Mouse (Mus musculus): ENCODE results near the gene Cdc5l. TPM values are rescaled to one million over a fixed set of nuclear protein-coding genes. Genes with fewer than 3 reads are reported as not detected.
"Not testable (repeated sequence)": the region's sequence is repeated elsewhere in the genome, so short reads cannot be mapped to it uniquely, and the experiment has no call there.

Gene Cdc5l
- polyA plus RNA-seq, 1 experiment, result 14.3 TPM

GRCm38 (mm10) chr17:45447063-45447462, 13.5 kb upstream of the Cdc5l start:
- Histone ChIP-seq H3K4me3 (ENCODE audit: control insufficient read depth, insufficient read depth, low read length) (no peak overlapping the region), H3K27me3 (ENCODE audit: control insufficient read depth, insufficient read depth, low read length) (no peaks in the 10 kb centered on the region), H3K36me3 (ENCODE audit: control insufficient read depth, insufficient read depth, low read length) (no peaks in the 10 kb centered on the region), H3K4me1 (replicated peaks; ENCODE audit: control insufficient read depth, insufficient read depth, low read length) (no peaks in the 10 kb centered on the region), H3K27ac (ENCODE audit: control insufficient read depth, insufficient read depth, low read length) (no peak overlapping the region)
- WGBS, result 94% methylated on average over 2 of the region's 2 CpGs
- no peak for DNase-seq
- no peak for TF ChIP-seq CTCF (IDR thresholded peaks at IDR 0.05; ENCODE audit: borderline replicate concordance, control insufficient read depth, extremely low read depth, insufficient read depth, low read length, poor library complexity)
- TF ChIP-seq POLR2A (IDR thresholded peaks at IDR 0.05; ENCODE audit: control insufficient read depth, extremely low read depth, insufficient read depth, low read length, poor library complexity), result no peak

- no peak overlapping the region for H3K4me3 ChIP-seq (ENCODE audit: control insufficient read depth, insufficient read depth, low read length)
- 57% methylated on average over 4 of the region's 4 CpGs for WGBS
- DNase-seq, result no peak
- H3K27me3 ChIP-seq (ENCODE audit: control insufficient read depth, insufficient read depth, low read length), result no peaks in the 10 kb centered on the region
- no peak for TF ChIP-seq POLR2A (IDR thresholded peaks at IDR 0.05; ENCODE audit: control insufficient read depth, extremely low read depth, insufficient read depth, low read length, poor library complexity)
- TF ChIP-seq CTCF (IDR thresholded peaks at IDR 0.05; ENCODE audit: borderline replicate concordance, control insufficient read depth, extremely low read depth, insufficient read depth, low read length, poor library complexity), result no peak
- H3K4me1 ChIP-seq (replicated peaks; ENCODE audit: control insufficient read depth, insufficient read depth, low read length), result no peaks in the 10 kb centered on the region
- H3K27ac ChIP-seq (ENCODE audit: control insufficient read depth, insufficient read depth, low read length), result no peak overlapping the region
- no peaks in the 10 kb centered on the region for H3K36me3 ChIP-seq (ENCODE audit: control insufficient read depth, insufficient read depth, low read length)
Observed at GRCm38 (mm10) chr17:45445923-45446322, 12.4 kb upstream of the Cdc5l start.

GRCm38 (mm10) chr17:45434262-45434590, 689 bp upstream of the Cdc5l start:
- no peaks in the 10 kb centered on the region for H3K27me3 ChIP-seq (ENCODE audit: control insufficient read depth, insufficient read depth, low read length)
- peaks cover 2% of the 10 kb centered on the region; the same call in 1 of the 2 replicates for H3K4me1 ChIP-seq (replicated peaks; ENCODE audit: control insufficient read depth, insufficient read depth, low read length)
- 7% methylated on average over 12 of the region's 12 CpGs for WGBS
- DNase-seq, result no peak
- no peaks in the 10 kb centered on the region for H3K36me3 ChIP-seq (ENCODE audit: control insufficient read depth, insufficient read depth, low read length)
- H3K27ac ChIP-seq (ENCODE audit: control insufficient read depth, insufficient read depth, low read length), result no peak overlapping the region
- H3K4me3 ChIP-seq (ENCODE audit: control insufficient read depth, insufficient read depth, low read length), result peak overlapping the region; percentile 91
- TF ChIP-seq CTCF (IDR thresholded peaks at IDR 0.05; ENCODE audit: borderline replicate concordance, control insufficient read depth, extremely low read depth, insufficient read depth, low read length, poor library complexity), result no peak
- TF ChIP-seq POLR2A (IDR thresholded peaks at IDR 0.05; ENCODE audit: control insufficient read depth, extremely low read depth, insufficient read depth, low read length, poor library complexity), result no peak

- Histone ChIP-seq H3K27ac (ENCODE audit: control insufficient read depth, insufficient read depth, low read length) (peak overlapping the region; percentile 46), H3K27me3 (ENCODE audit: control insufficient read depth, insufficient read depth, low read length) (no peaks in the 10 kb centered on the region), H3K4me1 (replicated peaks; ENCODE audit: control insufficient read depth, insufficient read depth, low read length) (peaks cover 2% of the 10 kb centered on the region; the same call in 1 of the 2 replicates), H3K4me3 (ENCODE audit: control insufficient read depth, insufficient read depth, low read length) (peak overlapping the region; percentile 91), H3K36me3 (ENCODE audit: control insufficient read depth, insufficient read depth, low read length) (peaks cover under 1% of the 10 kb centered on the region; the same call in 1 of the 2 replicates)
- DNase-seq, result no peak
- 1% methylated on average over 62 of the region's 62 CpGs for WGBS
- TF ChIP-seq POLR2A (IDR thresholded peaks at IDR 0.05; ENCODE audit: control insufficient read depth, extremely low read depth, insufficient read depth, low read length, poor library complexity) (no peak), CTCF (IDR thresholded peaks at IDR 0.05; ENCODE audit: borderline replicate concordance, control insufficient read depth, extremely low read depth, insufficient read depth, low read length, poor library complexity) (no peak)
Observed at GRCm38 (mm10) chr17:45432706-45433398, 685 bp downstream of the Cdc5l start.

GRCm38 (mm10) chr17:45432007-45432406, 1.5 kb downstream of the Cdc5l start:
- TF ChIP-seq POLR2A (IDR thresholded peaks at IDR 0.05; ENCODE audit: control insufficient read depth, extremely low read depth, insufficient read depth, low read length, poor library complexity) (no peak), CTCF (IDR thresholded peaks at IDR 0.05; ENCODE audit: borderline replicate concordance, control insufficient read depth, extremely low read depth, insufficient read depth, low read length, poor library complexity) (no peak)
- H3K27me3 ChIP-seq (ENCODE audit: control insufficient read depth, insufficient read depth, low read length), result no peaks in the 10 kb centered on the region
- H3K27ac ChIP-seq (ENCODE audit: control insufficient read depth, insufficient read depth, low read length), result no peak overlapping the region
- H3K36me3 ChIP-seq (ENCODE audit: control insufficient read depth, insufficient read depth, low read length), result peaks cover 8% of the 10 kb centered on the region
- 56% methylated on average over 3 of the region's 3 CpGs for WGBS
- no peak overlapping the region for H3K4me3 ChIP-seq (ENCODE audit: control insufficient read depth, insufficient read depth, low read length)
- no peak for DNase-seq
- peaks cover 2% of the 10 kb centered on the region; the same call in 1 of the 2 replicates for H3K4me1 ChIP-seq (replicated peaks; ENCODE audit: control insufficient read depth, insufficient read depth, low read length)

GRCm38 (mm10) chr17:45417387-45417786, 16.1 kb downstream of the Cdc5l start:
- no peak overlapping the region for H3K27ac ChIP-seq (ENCODE audit: control insufficient read depth, insufficient read depth, low read length)
- H3K27me3 ChIP-seq (ENCODE audit: control insufficient read depth, insufficient read depth, low read length), result no peaks in the 10 kb centered on the region
- peaks cover 81% of the 10 kb centered on the region for H3K36me3 ChIP-seq (ENCODE audit: control insufficient read depth, insufficient read depth, low read length)
- TF ChIP-seq POLR2A (IDR thresholded peaks at IDR 0.05; ENCODE audit: control insufficient read depth, extremely low read depth, insufficient read depth, low read length, poor library complexity) (no peak), CTCF (IDR thresholded peaks at IDR 0.05; ENCODE audit: borderline replicate concordance, control insufficient read depth, extremely low read depth, insufficient read depth, low read length, poor library complexity) (no peak)
- H3K4me3 ChIP-seq (ENCODE audit: control insufficient read depth, insufficient read depth, low read length), result no peak overlapping the region
- 97% methylated on average over 2 of the region's 2 CpGs for WGBS
- no peak for DNase-seq
- no peaks in the 10 kb centered on the region for H3K4me1 ChIP-seq (replicated peaks; ENCODE audit: control insufficient read depth, insufficient read depth, low read length)

- not testable (repeated sequence) for H3K27ac ChIP-seq (ENCODE audit: control insufficient read depth, insufficient read depth, low read length)
Observed at GRCm38 (mm10) chr17:45411617-45412016, 21.9 kb downstream of the Cdc5l start.

More at GRCm38 (mm10) chr17:45411617-45412016, 21.9 kb downstream of the Cdc5l start:
- not testable (repeated sequence) for H3K4me1 ChIP-seq (replicated peaks; ENCODE audit: control insufficient read depth, insufficient read depth, low read length); H3K4me3 ChIP-seq (ENCODE audit: control insufficient read depth, insufficient read depth, low read length); DNase-seq; H3K27me3 ChIP-seq (ENCODE audit: control insufficient read depth, insufficient read depth, low read length)
- H3K36me3 ChIP-seq (ENCODE audit: control insufficient read depth, insufficient read depth, low read length), result peaks cover 95% of the 10 kb centered on the region
- 95% methylated on average over 2 of the region's 2 CpGs for WGBS
